Mouse (Mus musculus): ENCODE measurements at regions not wholly inside any gene's neighbourhood (a gene's known extent, or its start where the extent isn't known, plus 50 kb on each side); places are given as distances from the start of the nearest gene placed in this dataset.

- H3K4me3 ChIP-seq (ENCODE audit: low read depth, low read length) = no peak overlapping the region
- DNase-seq (ENCODE audit: low spot score) (no peak), ATAC-seq (replicated peaks; ENCODE audit: low FRiP score, low TSS enrichment, low read depth) (no peak)
- H3K9me3 ChIP-seq (ENCODE audit: control insufficient read depth, low read length) = no peaks in the 10 kb centered on the region
- no peaks in the 10 kb centered on the region for H3K27me3 ChIP-seq (replicated peaks; ENCODE audit: control insufficient read depth, insufficient read depth, low read length)
- no peaks in the 10 kb centered on the region for H3K36me3 ChIP-seq (ENCODE audit: control insufficient read depth, insufficient read depth, low read length)
- H3K4me2 ChIP-seq (ENCODE audit: low read length) = no peak overlapping the region
- H3K27ac ChIP-seq (ENCODE audit: low read depth) = no peak overlapping the region
- H3K9ac ChIP-seq (ENCODE audit: low read length) = no peak overlapping the region
- WGBS = 26% methylated on average over 3 of the region's 3 CpGs
- H3K4me1 ChIP-seq (replicated peaks; ENCODE audit: control insufficient read depth, insufficient read depth, low read length) = no peaks in the 10 kb centered on the region
Observed at GRCm38 (mm10) chr3:58183279-58183678, 231.2 kb upstream of the Tsc22d2 start.

GRCm38 (mm10) chr3:58200462-58200861 is 214.1 kb upstream of the Tsc22d2 start:
- 86% methylated on average over 6 of the region's 6 CpGs for WGBS
- Histone ChIP-seq H3K4me2 (ENCODE audit: low read length) (no peak overlapping the region), H3K36me3 (ENCODE audit: control insufficient read depth, insufficient read depth, low read length) (no peaks in the 10 kb centered on the region), H3K27ac (ENCODE audit: low read depth) (no peak overlapping the region), H3K4me1 (replicated peaks; ENCODE audit: control insufficient read depth, insufficient read depth, low read length) (peaks cover 3% of the 10 kb centered on the region; the same call in 1 of the 2 replicates), H3K9ac (ENCODE audit: low read length) (no peak overlapping the region), H3K27me3 (replicated peaks; ENCODE audit: control insufficient read depth, insufficient read depth, low read length) (no peaks in the 10 kb centered on the region), H3K4me3 (ENCODE audit: low read depth, low read length) (no peak overlapping the region), H3K9me3 (ENCODE audit: control insufficient read depth, low read length) (no peaks in the 10 kb centered on the region)
- ATAC-seq (replicated peaks; ENCODE audit: low FRiP score, low TSS enrichment, low read depth) (no peak), DNase-seq (ENCODE audit: low spot score) (no peak)

- ATAC-seq (replicated peaks; ENCODE audit: low FRiP score, low TSS enrichment, low read depth) = no peak
- no peaks in the 10 kb centered on the region for H3K9me3 ChIP-seq (ENCODE audit: control insufficient read depth, low read length)
- no peaks in the 10 kb centered on the region for H3K27me3 ChIP-seq (replicated peaks; ENCODE audit: control insufficient read depth, insufficient read depth, low read length)
- no peak overlapping the region for H3K4me3 ChIP-seq (ENCODE audit: low read depth, low read length)
- peak overlapping the region; percentile 19 for H3K27ac ChIP-seq (ENCODE audit: low read depth)
- no peak for DNase-seq (ENCODE audit: low spot score)
- no peak overlapping the region for H3K4me2 ChIP-seq (ENCODE audit: low read length)
- H3K36me3 ChIP-seq (ENCODE audit: control insufficient read depth, insufficient read depth, low read length) = no peaks in the 10 kb centered on the region
- peaks cover 3% of the 10 kb centered on the region; the same call in 1 of the 2 replicates for H3K4me1 ChIP-seq (replicated peaks; ENCODE audit: control insufficient read depth, insufficient read depth, low read length)
- no peak overlapping the region for H3K9ac ChIP-seq (ENCODE audit: low read length)
- 29% methylated on average over 5 of the region's 5 CpGs for WGBS
Observed at GRCm38 (mm10) chr3:58202816-58203215, 211.7 kb upstream of the Tsc22d2 start.

- no peak for DNase-seq (ENCODE audit: low spot score)
- H3K4me2 ChIP-seq (ENCODE audit: low read length) = no peak overlapping the region
- H3K27ac ChIP-seq (ENCODE audit: low read depth) = no peak overlapping the region
- H3K4me1 ChIP-seq (replicated peaks; ENCODE audit: control insufficient read depth, insufficient read depth, low read length) = peaks cover 3% of the 10 kb centered on the region; the same call in 1 of the 2 replicates
- H3K4me3 ChIP-seq (ENCODE audit: low read depth, low read length) = no peak overlapping the region
- no peaks in the 10 kb centered on the region for H3K36me3 ChIP-seq (ENCODE audit: control insufficient read depth, insufficient read depth, low read length)
- no peak overlapping the region for H3K9ac ChIP-seq (ENCODE audit: low read length)
- 77% methylated on average over 2 of the region's 2 CpGs for WGBS
- no peaks in the 10 kb centered on the region for H3K27me3 ChIP-seq (replicated peaks; ENCODE audit: control insufficient read depth, insufficient read depth, low read length)
- ATAC-seq (replicated peaks; ENCODE audit: low FRiP score, low TSS enrichment, low read depth) = no peak
- no peaks in the 10 kb centered on the region for H3K9me3 ChIP-seq (ENCODE audit: control insufficient read depth, low read length)
Observed at GRCm38 (mm10) chr3:58203806-58204205, 210.7 kb upstream of the Tsc22d2 start.

GRCm38 (mm10) chr3:58205526-58205925 is 209.0 kb upstream of the Tsc22d2 start:
- Histone ChIP-seq H3K27ac (ENCODE audit: low read depth) (no peak overlapping the region), H3K36me3 (ENCODE audit: control insufficient read depth, insufficient read depth, low read length) (no peaks in the 10 kb centered on the region), H3K27me3 (replicated peaks; ENCODE audit: control insufficient read depth, insufficient read depth, low read length) (no peaks in the 10 kb centered on the region), H3K9ac (ENCODE audit: low read length) (no peak overlapping the region), H3K4me3 (ENCODE audit: low read depth, low read length) (no peak overlapping the region), H3K9me3 (ENCODE audit: control insufficient read depth, low read length) (no peaks in the 10 kb centered on the region), H3K4me2 (ENCODE audit: low read length) (no peak overlapping the region), H3K4me1 (replicated peaks; ENCODE audit: control insufficient read depth, insufficient read depth, low read length) (peaks cover 3% of the 10 kb centered on the region; the same call in 1 of the 2 replicates)
- WGBS = 91% methylated on average over 2 of the region's 2 CpGs
- no peak for DNase-seq (ENCODE audit: low spot score)
- no peak for ATAC-seq (replicated peaks; ENCODE audit: low FRiP score, low TSS enrichment, low read depth)

- no peaks in the 10 kb centered on the region for H3K27me3 ChIP-seq (replicated peaks; ENCODE audit: control insufficient read depth, insufficient read depth, low read length)
- H3K9me3 ChIP-seq (ENCODE audit: control insufficient read depth, low read length) = no peaks in the 10 kb centered on the region
- ATAC-seq (replicated peaks; ENCODE audit: low FRiP score, low TSS enrichment, low read depth) (no peak), DNase-seq (ENCODE audit: low spot score) (no peak)
- no peak overlapping the region for H3K4me3 ChIP-seq (ENCODE audit: low read depth, low read length)
- no peak overlapping the region for H3K9ac ChIP-seq (ENCODE audit: low read length)
- no peak overlapping the region for H3K4me2 ChIP-seq (ENCODE audit: low read length)
- 56% methylated on average over 5 of the region's 5 CpGs for WGBS
- peaks cover 3% of the 10 kb centered on the region; the same call in 1 of the 2 replicates for H3K4me1 ChIP-seq (replicated peaks; ENCODE audit: control insufficient read depth, insufficient read depth, low read length)
- H3K36me3 ChIP-seq (ENCODE audit: control insufficient read depth, insufficient read depth, low read length) = no peaks in the 10 kb centered on the region
- no peak overlapping the region for H3K27ac ChIP-seq (ENCODE audit: low read depth)
Observed at GRCm38 (mm10) chr3:58206776-58207398, 207.6 kb upstream of the Tsc22d2 start.

- Histone ChIP-seq H3K36me3 (ENCODE audit: control insufficient read depth, insufficient read depth, low read length) (no peaks in the 10 kb centered on the region), H3K9me3 (ENCODE audit: control insufficient read depth, low read length) (no peaks in the 10 kb centered on the region), H3K9ac (ENCODE audit: low read length) (no peak overlapping the region), H3K4me2 (ENCODE audit: low read length) (no peak overlapping the region), H3K27me3 (replicated peaks; ENCODE audit: control insufficient read depth, insufficient read depth, low read length) (no peaks in the 10 kb centered on the region), H3K4me3 (ENCODE audit: low read depth, low read length) (no peak overlapping the region), H3K27ac (ENCODE audit: low read depth) (no peak overlapping the region), H3K4me1 (replicated peaks; ENCODE audit: control insufficient read depth, insufficient read depth, low read length) (no peaks in the 10 kb centered on the region)
- DNase-seq (ENCODE audit: low spot score) = no peak
- no peak for ATAC-seq (replicated peaks; ENCODE audit: low FRiP score, low TSS enrichment, low read depth)
- 45% methylated on average over 3 of the region's 3 CpGs for WGBS
Observed at GRCm38 (mm10) chr3:58211016-58211415, 203.5 kb upstream of the Tsc22d2 start.

GRCm38 (mm10) chr3:58224696-58225095 is 189.8 kb upstream of the Tsc22d2 start:
- Histone ChIP-seq H3K9me3 (ENCODE audit: control insufficient read depth, low read length) (no peaks in the 10 kb centered on the region), H3K36me3 (ENCODE audit: control insufficient read depth, insufficient read depth, low read length) (no peaks in the 10 kb centered on the region), H3K27me3 (replicated peaks; ENCODE audit: control insufficient read depth, insufficient read depth, low read length) (no peaks in the 10 kb centered on the region), H3K4me2 (ENCODE audit: low read length) (no peak overlapping the region), H3K9ac (ENCODE audit: low read length) (no peak overlapping the region), H3K4me3 (ENCODE audit: low read depth, low read length) (no peak overlapping the region), H3K4me1 (replicated peaks; ENCODE audit: control insufficient read depth, insufficient read depth, low read length) (no peaks in the 10 kb centered on the region), H3K27ac (ENCODE audit: low read depth) (no peak overlapping the region)
- ATAC-seq (replicated peaks; ENCODE audit: low FRiP score, low TSS enrichment, low read depth) (no peak), DNase-seq (ENCODE audit: low spot score) (no peak)
- WGBS = 71% methylated on average over 2 of the region's 2 CpGs

Measured in intestine, embryonic 14.5 days (tissue).